In the genomic region with DNA sequence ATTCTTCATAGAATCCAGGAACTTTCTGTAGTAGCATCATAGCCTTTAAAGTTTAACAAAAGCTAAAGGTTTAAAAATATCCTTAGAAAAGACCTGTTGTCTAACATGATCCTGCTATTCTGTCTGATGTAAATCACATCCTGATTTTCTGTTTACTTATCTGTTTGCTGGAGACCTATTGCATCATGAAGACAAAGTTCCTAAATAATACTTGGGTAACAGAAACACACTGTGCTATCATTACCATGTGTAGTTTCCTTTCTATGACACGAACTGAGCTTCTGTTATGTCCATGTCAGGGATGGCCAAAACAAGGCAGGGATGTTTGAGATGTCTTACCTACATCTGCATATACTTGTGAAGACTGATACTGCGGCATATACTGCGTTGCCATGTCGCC, we compare ENCODE assay signal across 22 mouse cellular contexts.
DNase-seq lines count a peak whose midpoint lies in the region; ATAC-seq and TF ChIP-seq lines count a peak whose summit lies in the region.
"Had no signal": no experiment of that assay in that cellular context is flagged by ENCODE, and none has a peak within 500 bp of the region (broad histone marks: within the 10 kb centered on the region; RNA-seq: fewer than 3 reads in every experiment).

No protein-coding gene starts in this region.

- TF ChIP-seq POLR2A in liver, adult 2 months (IDR thresholded peaks at IDR 0.05; ENCODE audit: extremely low read depth, insufficient read depth, low read length) = no peak
- no peak for TF ChIP-seq POLR2A in testis, adult 2 months (IDR thresholded peaks at IDR 0.05; ENCODE audit: control insufficient read depth, low read depth, low read length)
- no peak for TF ChIP-seq POLR2A in CH12.LX (IDR thresholded peaks at IDR 0.05; ENCODE audit: low read depth, low read length)

- TF ChIP-seq CTCF in liver, adult 2 months (IDR thresholded peaks at IDR 0.05; ENCODE audit: low read depth, low read length) = no peak
- TF ChIP-seq CTCF in liver, postnatal 0 days (IDR thresholded peaks at IDR 0.05; ENCODE audit: low read depth) = no peak
- no peak for TF ChIP-seq CTCF in testis, adult 2 months (IDR thresholded peaks at IDR 0.05; ENCODE audit: control insufficient read depth, insufficient read depth, insufficient replicate concordance, low read depth, low read length)
- no peak for TF ChIP-seq CTCF in CH12.LX (conservative IDR thresholded peaks at IDR 0.05 in 1 of 2, IDR thresholded peaks at IDR 0.05 in 1 of 2; ENCODE audit: low read depth in 2 of 2, low read length in 2 of 2)

- H3K4me2 ChIP-seq in liver, postnatal 0 days (ENCODE audit: low read depth, low read length) = no peak overlapping the region
- no peak overlapping the region for H3K4me2 ChIP-seq in liver, embryonic 11.5 days
- H3K4me2 ChIP-seq in CH12.LX (ENCODE audit: insufficient read depth, low read depth, poor library complexity, severe bottlenecking) = no peak overlapping the region

- TF ChIP-seq EP300 in liver, postnatal 0 days (IDR thresholded peaks at IDR 0.05; ENCODE audit: low read depth) = no peak
- no peak for TF ChIP-seq EP300 in CH12.LX (IDR thresholded peaks at IDR 0.05; ENCODE audit: low read length)

- H3K4me3 ChIP-seq in liver, adult 2 months (ENCODE audit: insufficient read depth, low read depth, low read length) = no peak overlapping the region
- no peak overlapping the region for H3K4me3 ChIP-seq in liver, postnatal 0 days (ENCODE audit: low read depth, low read length)
- H3K4me3 ChIP-seq in liver, embryonic 11.5 days (ENCODE audit: low read depth, low read length) = no peak overlapping the region
- H3K4me3 ChIP-seq in testis, adult 2 months (ENCODE audit: control insufficient read depth, low read depth, low read length) = peak overlapping the region; percentile 7; the same call in 1 of the 2 replicates
- no peak overlapping the region for H3K4me3 ChIP-seq in CH12.LX (replicated peaks in 1 of 3; ENCODE audit: low read depth in 2 of 3, low read length in 2 of 3, poor library complexity in 1 of 3)

- no peaks in the 10 kb centered on the region for H3K27me3 ChIP-seq in liver, adult 2 months (ENCODE audit: control insufficient read depth, insufficient read depth, low read length)
- H3K27me3 ChIP-seq in liver, postnatal 0 days (ENCODE audit: insufficient read depth, low read length) = no peaks in the 10 kb centered on the region
- no peaks in the 10 kb centered on the region for H3K27me3 ChIP-seq in liver, embryonic 11.5 days (replicated peaks; ENCODE audit: control insufficient read depth, insufficient read depth, low read length)
- H3K27me3 ChIP-seq in testis, adult 2 months (ENCODE audit: control insufficient read depth, insufficient read depth, low read length) = no peaks in the 10 kb centered on the region
- no peaks in the 10 kb centered on the region for H3K27me3 ChIP-seq in CH12.LX (replicated peaks)
- H3K27me3 ChIP-seq: Patski had no signal

- peaks cover 40% of the 10 kb centered on the region for H3K36me3 ChIP-seq in liver, adult 2 months (ENCODE audit: control insufficient read depth, insufficient read depth, low read length)
- peaks cover 18% of the 10 kb centered on the region for H3K36me3 ChIP-seq in liver, postnatal 0 days (replicated peaks; ENCODE audit: insufficient read depth, low read length)
- H3K36me3 ChIP-seq in liver, embryonic 11.5 days (ENCODE audit: control insufficient read depth, insufficient read depth, low read length) = peaks cover 4% of the 10 kb centered on the region; the same call in 1 of the 2 replicates
- H3K36me3 ChIP-seq in testis, adult 2 months (ENCODE audit: control insufficient read depth, insufficient read depth, low read length) = no peaks in the 10 kb centered on the region; the same call in 1 of the 2 replicates
- H3K36me3 ChIP-seq in CH12.LX (replicated peaks in 1 of 2; ENCODE audit: control insufficient read depth in 1 of 2, insufficient read depth in 1 of 2, low read length in 1 of 2) = peaks cover 46 to 69% of the 10 kb centered on the region in 2 experiments

- H3K4me1 ChIP-seq in liver, adult 2 months (ENCODE audit: control insufficient read depth, insufficient read depth, low read length) = peaks cover 15% of the 10 kb centered on the region
- peaks cover 3% of the 10 kb centered on the region; the same call in 1 of the 2 replicates for H3K4me1 ChIP-seq in liver, postnatal 0 days (ENCODE audit: insufficient read depth)
- H3K4me1 ChIP-seq in liver, embryonic 11.5 days (replicated peaks; ENCODE audit: control insufficient read depth, insufficient read depth, low read length) = no peaks in the 10 kb centered on the region
- H3K4me1 ChIP-seq in testis, adult 2 months (ENCODE audit: control insufficient read depth, insufficient read depth, low read length) = no peaks in the 10 kb centered on the region
- peaks cover 0 to 2% of the 10 kb centered on the region in 2 experiments; a peak in 1 of 4 replicates for H3K4me1 ChIP-seq in CH12.LX (ENCODE audit: control insufficient read depth in 1 of 2, insufficient read depth in 2 of 2)

- no peaks in the 10 kb centered on the region for H3K9me3 ChIP-seq in liver, postnatal 0 days (ENCODE audit: low read length)
- H3K9me3 ChIP-seq in liver, embryonic 11.5 days (ENCODE audit: control insufficient read depth, low read length) = no peaks in the 10 kb centered on the region
- H3K9me3 ChIP-seq in CH12.LX (replicated peaks; ENCODE audit: low read length) = no peaks in the 10 kb centered on the region
- H3K9me3 ChIP-seq: G1E had no signal

- ATAC-seq in liver, postnatal 0 days = peak; percentile 53
- ATAC-seq in liver, embryonic 11.5 days (replicated peaks; ENCODE audit: low FRiP score) = no peak
- ATAC-seq: activated CD4-positive, CD25-positive, alpha-beta regulatory T cell, adult 4 months; CD4-positive, CD25-positive, alpha-beta regulatory T cell, adult 4 months; Patski had no signal

- peak overlapping the region; percentile 12; the same call in 1 of the 2 replicates for H3K27ac ChIP-seq in liver, adult 2 months (replicated peaks; ENCODE audit: insufficient read depth, low read depth, low read length)
- H3K27ac ChIP-seq in liver, postnatal 0 days (ENCODE audit: low read depth) = peak overlapping the region; percentile 52; the same call in 1 of the 2 replicates
- H3K27ac ChIP-seq in liver, embryonic 11.5 days (ENCODE audit: low read depth, low read length) = no peak overlapping the region
- no peak overlapping the region for H3K27ac ChIP-seq in testis, adult 2 months (ENCODE audit: control insufficient read depth, insufficient read depth, low read depth, low read length)
- H3K27ac ChIP-seq in CH12.LX (ENCODE audit: insufficient read depth, low read depth) = peak overlapping the region; percentile 35; the same call in 1 of the 2 replicates

- dilution Hi-C loops in CH12.LX (cut with MboI; ENCODE audit: extremely low pct_ligation_motif_present, extremely low pct_unique_long_range_greater_than_20kb, low sequenced_read_pairs) = no loop called here

- H3K79me2 ChIP-seq in liver, adult 2 months (ENCODE audit: control insufficient read depth, insufficient read depth, low read length) = peaks cover 25% of the 10 kb centered on the region
- H3K79me2 ChIP-seq in CH12.LX (replicated peaks; ENCODE audit: control insufficient read depth, extremely low read depth, insufficient read depth, poor library complexity, severe bottlenecking) = peaks cover 26% of the 10 kb centered on the region

- peak; percentile 76 for DNase-seq in liver, adult 2 months (ENCODE audit: extremely low read depth, low read depth, low spot score)
- DNase-seq in liver = no peak
- DNase-seq in liver, postnatal 0 days = no peak
- DNase-seq in liver, embryonic 11.5 days (ENCODE audit: low spot score) = no peak
- DNase-seq in testis, postnatal 10 days (ENCODE audit: low spot score) = no peak
- DNase-seq in CH12.LX (ENCODE audit: extremely low read depth) = no peak
- DNase-seq in layer of hippocampus, adult 9-11 months = no peak
- DNase-seq: adrenal gland, adult 2 months; adrenal gland, adult 8-10 months; adrenal gland, postnatal 10 days; adrenal gland, postnatal 14 days; adrenal gland, postnatal 25 days; adrenal gland, postnatal 36 days; B cell, adult 2 months; cerebellum, adult 11 months; cerebellum, adult 11-12 months; cerebellum, adult 18-20 months had no signal

- no peak for TF ChIP-seq RAD21 in CH12.LX (IDR thresholded peaks at IDR 0.05; ENCODE audit: low read depth, low read length)

- no peak overlapping the region for H3K9ac ChIP-seq in liver, adult 2 months (ENCODE audit: low read depth, low read length)
- H3K9ac ChIP-seq in liver, postnatal 0 days (replicated peaks) = no peak overlapping the region
- H3K9ac ChIP-seq in liver, embryonic 11.5 days (ENCODE audit: low read depth, low read length) = no peak overlapping the region
- H3K9ac ChIP-seq in CH12.LX (ENCODE audit: insufficient read depth, low read depth) = no peak overlapping the region

- WGBS in liver, adult 2 months = 78% methylated on average over 4 of the region's 4 CpGs
- WGBS in liver, postnatal 0 days (ENCODE audit: insufficient replicate concordance) = 81% methylated on average over 4 of the region's 4 CpGs
- 87% methylated on average over 4 of the region's 4 CpGs for WGBS in liver, embryonic 11.5 days

- in situ Hi-C loops in CH12.LX (cut with MboI; ENCODE audit: low pct_ligation_motif_present, low pct_unique_long_range_greater_than_20kb, low sequenced_read_pairs) = no loop called here

TF ChIP-seq in CH12.LX, 34 proteins besides CTCF, POLR2A, EP300 and RAD21 (continues in another document):
- TF ChIP-seq JUND (conservative IDR thresholded peaks at IDR 0.05; ENCODE audit: low read depth, low read length) (no peak), MAX (IDR thresholded peaks at IDR 0.05; ENCODE audit: low read length) (no peak), BHLHE40 (IDR thresholded peaks at IDR 0.05; ENCODE audit: low read depth, low read length) (no peak), MEF2A (IDR thresholded peaks at IDR 0.05; ENCODE audit: borderline replicate concordance, low read depth, low read length) (no peak), ELF1 (IDR thresholded peaks at IDR 0.05; ENCODE audit: low read depth, low read length) (no peak), USF2 (conservative IDR thresholded peaks at IDR 0.05; ENCODE audit: low read depth, low read length) (no peak), KAT2A (IDR thresholded peaks at IDR 0.05; ENCODE audit: insufficient replicate concordance, low read length) (no peak), ZC3H11A (IDR thresholded peaks at IDR 0.05; ENCODE audit: low read depth, low read length) (no peak), TBP (conservative IDR thresholded peaks at IDR 0.05; ENCODE audit: low read depth, low read length) (no peak), POLR2AphosphoS2 (IDR thresholded peaks at IDR 0.05; ENCODE audit: low read depth, low read length) (no peak), GABPA (IDR thresholded peaks at IDR 0.05; ENCODE audit: insufficient replicate concordance, low read depth, low read length) (no peak), ZNF384 (IDR thresholded peaks at IDR 0.05; ENCODE audit: low read depth, low read length) (no peak), CHD1 (IDR thresholded peaks at IDR 0.05; ENCODE audit: low read depth, low read length) (no peak), TCF12 (IDR thresholded peaks at IDR 0.05; ENCODE audit: low read depth, low read length) (no peak), MXI1 (IDR thresholded peaks at IDR 0.05; ENCODE audit: low read depth, low read length) (no peak), RCOR1 (conservative IDR thresholded peaks at IDR 0.05; ENCODE audit: low read depth, low read length) (no peak)

Comparison
In these comparisons a context has a peak if more than half of its experiments do, and no peak if none do; other contexts are left out.
1. H3K27ac ChIP-seq: peak in liver, adult 2 months (single experiment), liver, postnatal 0 days (single experiment) and CH12.LX (single experiment); none in liver, embryonic 11.5 days (single experiment) and testis, adult 2 months (single experiment).